Mouse (Mus musculus) CD4-positive, CD25-positive, alpha-beta regulatory T cell, adult 2 months (primary cell): ENCODE measurements at regions not wholly inside any gene's neighbourhood (a gene's known extent, or its start where the extent isn't known, plus 50 kb on each side); places are given as distances from the start of the nearest gene placed in this dataset.

Experiments used
- DNase-seq: peaks from one replicate; pipeline ENCODE4 v3.0.0-alpha.2; 2012; ENCODE audit warnings: low read depth, low spot score

DNA sequence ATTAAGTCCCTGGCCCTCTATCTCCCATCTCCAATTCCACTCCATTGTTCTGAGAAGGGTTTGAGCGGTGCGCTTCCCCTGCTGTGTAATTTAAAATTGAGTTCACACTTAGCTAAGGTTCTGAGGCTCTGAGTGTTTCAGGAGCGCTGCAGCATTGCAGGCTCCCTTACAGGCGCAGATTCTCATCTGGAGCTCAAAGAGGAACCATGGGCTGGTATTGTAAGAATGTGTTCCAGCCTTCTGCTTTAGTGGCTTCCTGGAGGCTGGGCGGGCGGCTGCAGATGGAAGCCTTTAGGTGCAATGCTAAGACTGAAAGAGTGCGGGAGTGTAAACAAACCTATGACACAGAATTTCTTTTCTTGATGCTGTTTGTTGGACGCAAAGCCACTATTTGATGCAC is 177.8 kb downstream of the Insig2 start:
- DNase-seq: no peak

DNA sequence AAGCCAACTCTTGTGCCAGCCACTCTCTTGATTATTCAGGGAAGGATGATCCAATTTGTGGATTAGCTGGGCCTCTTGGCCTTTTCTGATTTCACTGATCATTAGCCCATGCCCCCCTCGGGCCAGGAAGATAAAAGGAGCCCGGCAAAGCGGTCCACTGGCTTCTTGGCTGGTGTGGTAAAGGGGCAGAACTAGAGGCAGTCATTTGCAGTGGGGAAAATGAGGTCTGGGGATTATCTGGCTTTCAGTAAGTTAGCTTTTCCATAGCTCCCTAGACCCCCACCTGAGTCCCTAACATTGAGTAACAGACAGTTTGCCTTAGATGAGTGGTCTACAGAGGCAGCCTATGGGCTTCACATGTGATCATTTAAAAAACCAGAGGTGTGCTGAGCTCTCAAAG is 163.7 kb downstream of the Insig2 start:
- no peak for DNase-seq

DNA sequence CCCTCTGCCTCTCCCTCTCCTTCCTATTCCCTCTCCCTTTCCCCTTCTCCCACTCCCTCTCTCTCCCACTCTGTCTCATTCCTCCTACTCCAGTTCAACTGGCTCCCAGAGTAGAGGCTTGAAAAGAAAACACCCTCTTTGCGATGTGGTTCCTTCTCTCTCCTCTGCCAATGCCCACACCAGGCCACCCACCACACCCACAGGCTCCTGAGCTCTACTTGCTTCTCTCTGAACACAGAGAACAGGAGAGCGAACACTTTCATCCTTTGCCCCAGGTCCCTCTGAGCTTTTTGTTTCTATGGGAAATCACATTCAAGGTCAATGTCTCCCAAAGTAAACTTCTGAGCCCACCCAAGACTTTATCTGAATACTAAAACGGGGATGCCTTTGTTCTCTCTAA is 155.8 kb downstream of the Insig2 start:
- no peak for DNase-seq

DNA sequence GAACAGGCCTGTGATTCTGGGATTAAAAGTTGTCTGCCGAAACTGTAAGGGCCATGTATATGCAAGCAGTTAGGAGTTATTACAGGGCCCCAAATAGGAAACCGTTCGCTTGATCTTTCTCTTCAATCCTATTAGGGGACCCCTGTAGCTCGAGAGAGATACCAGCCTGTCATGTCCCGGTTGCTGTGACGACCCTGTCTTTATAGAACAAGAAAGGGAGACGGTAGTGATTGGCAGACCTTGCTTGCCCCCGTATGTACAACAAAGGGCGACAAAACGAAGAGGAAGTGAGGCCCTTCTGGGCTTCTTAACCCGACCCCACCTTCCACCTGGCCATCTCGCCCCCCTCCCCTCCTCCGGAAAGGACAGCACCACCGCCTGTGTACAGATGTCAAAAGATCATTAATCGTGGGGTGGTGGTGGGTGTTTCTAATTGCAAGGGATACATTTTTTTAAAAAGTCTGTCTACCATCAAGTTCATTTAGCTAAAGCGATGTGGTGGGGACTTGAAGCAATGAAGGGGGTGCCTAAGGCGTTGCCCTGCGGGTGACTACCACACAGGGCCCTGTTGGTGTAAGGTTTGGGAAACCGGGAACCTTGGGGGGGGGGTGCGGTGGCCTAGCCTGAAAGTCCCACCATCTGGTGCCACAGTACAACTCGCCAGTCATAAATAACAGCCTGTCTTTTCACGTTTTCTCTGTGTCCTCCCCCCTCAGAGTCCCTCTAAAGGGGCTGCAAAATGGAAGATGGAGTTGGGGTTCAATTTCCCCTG is 155.1 kb downstream of the Insig2 start:
- DNase-seq: no peak

DNA sequence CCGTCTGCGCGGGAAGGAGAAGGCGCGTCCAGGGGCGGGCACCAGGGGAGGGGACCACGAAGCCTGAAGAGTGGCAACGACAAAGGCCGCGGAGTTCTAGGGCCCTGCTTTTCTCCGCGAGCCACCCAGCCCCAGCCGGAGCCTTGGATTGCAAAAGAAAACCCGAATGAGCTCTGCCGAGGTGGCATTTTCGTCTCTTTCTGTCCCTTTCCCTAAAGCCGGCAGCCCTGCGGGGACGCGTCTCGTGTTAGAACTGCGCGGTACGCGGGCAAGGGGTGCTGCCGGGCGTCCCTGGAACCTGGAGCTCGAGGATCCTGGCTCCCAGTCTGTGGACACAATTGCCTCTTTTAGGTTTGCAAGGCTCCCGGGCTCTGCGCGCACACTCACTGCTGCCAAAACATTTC is 154.5 kb downstream of the Insig2 start:
- no peak for DNase-seq

DNA sequence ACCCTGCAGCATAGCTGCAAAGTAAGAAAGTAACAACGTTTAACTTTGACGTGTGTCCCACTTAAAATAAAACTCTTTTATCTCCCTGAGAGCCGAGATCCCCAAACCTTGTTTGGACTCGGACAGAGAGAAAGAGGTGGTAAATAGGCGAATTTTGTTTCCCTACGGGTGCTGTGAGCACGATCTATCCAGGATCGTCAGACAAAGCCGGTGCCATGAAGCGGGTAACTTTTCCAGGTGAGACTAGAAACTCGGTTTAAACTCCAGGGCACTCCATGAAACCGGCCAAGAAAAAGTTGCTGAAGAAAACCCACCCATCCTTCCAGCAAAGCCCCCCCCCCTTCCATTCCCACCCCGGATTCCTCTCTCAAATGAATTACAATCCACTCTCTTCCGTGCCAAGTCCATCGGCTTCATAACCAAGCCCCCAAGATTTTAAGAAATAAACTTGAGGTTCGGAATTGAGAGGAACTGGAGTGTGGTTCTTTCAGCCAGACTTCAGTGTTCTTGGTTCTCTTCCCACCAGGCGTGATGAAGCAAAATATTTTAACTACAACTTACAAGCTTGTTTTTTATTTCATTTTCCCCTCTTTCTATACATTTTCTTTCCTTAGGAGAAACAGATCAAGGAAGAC is 153.7 kb downstream of the Insig2 start:
- DNase-seq: no peak

DNA sequence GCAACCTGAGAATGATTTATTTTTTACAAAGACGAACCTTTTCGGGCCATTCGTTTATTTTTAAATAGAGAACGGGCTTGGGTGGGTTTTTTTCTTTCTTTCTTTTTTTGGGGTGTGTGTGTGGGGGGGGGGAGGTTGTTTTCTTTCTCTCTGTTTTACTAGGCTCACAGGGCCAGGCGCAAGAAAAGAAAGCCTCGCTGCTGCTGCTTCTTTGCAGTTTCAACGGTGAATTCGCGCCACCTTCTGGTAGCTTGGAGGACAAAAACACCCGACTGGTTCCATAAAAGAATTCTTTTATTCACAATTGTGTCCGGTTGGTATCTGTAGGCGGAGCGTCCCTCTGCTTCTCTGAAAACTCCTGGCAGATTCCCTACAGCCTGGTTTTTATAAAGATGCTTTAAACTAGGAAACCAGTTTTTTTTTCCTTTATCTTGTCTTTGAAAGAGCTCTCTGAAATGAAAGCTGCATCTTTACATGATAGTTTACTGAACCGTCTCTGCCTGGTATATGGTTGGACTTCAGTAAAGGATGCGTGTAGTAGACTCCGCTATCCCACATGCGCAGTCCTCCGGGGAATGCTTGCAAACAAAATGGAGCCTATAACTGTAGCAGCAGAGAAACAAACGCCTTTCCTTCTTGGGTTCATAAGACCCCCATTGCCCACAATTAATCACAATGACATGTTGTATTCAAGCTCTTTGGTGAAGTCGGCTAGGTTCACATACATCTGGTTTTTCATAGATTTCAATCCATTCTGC is 151.9 kb downstream of the Insig2 start:
- peak; percentile 31 for DNase-seq

DNA sequence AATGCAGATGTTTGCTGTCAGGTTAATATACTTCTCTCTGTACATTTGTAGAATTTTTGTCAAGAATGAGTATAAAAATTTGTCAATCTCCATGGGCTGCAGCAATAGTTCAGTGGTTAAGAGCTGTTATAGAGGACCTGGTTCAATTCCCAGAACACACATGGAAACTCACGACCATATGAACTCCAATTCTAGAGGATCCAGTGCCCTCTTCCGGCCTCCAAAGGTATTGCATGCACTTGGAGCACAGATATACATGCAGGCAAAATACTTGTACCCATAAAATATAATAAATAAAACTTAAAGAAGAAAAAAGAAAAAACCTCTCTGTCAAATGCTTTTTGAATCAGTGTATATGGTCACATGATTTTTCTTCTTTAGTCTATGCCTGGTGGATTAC is 143.5 kb downstream of the Insig2 start:
- DNase-seq: no peak

DNA sequence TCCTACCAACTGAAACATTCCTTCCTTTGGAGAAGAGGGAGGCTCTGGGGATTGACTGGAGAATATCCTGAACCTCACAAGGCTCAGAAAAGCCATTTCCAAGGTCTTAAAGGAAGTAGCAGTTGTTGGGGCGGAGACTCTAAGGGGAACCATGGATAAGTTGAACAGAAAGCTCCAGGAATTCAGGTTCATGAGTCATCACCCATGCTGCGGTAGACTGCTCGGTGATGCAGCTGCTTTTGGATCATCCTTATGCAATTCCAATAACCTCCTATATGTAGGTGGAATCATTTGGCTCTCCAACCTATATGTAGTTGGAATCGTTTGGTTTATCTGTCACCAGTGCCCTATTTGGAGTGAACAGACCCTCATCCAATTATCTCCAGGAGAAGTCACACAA is 137.6 kb downstream of the Insig2 start:
- DNase-seq: no peak

DNA sequence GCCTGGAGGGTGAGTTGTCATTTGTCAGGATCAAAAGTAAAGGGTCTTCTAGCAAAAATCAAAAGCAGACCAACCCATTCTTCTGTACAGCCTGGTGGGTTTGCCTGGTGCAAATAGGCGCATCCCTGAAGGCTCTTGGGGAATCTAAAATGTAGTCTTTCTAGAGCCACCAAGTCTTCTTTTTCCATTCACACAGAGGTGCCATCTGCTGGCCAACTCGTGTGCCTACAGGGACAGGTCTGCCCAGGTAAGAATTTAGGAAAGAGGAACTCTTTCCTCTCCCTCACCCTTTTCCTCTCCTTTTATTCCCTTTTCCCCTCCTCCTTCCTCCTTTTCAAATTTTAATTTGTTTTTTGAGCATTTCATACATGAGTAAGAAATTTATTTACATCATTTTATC is 116.5 kb downstream of the Insig2 start:
- DNase-seq: peak; percentile 2

DNA sequence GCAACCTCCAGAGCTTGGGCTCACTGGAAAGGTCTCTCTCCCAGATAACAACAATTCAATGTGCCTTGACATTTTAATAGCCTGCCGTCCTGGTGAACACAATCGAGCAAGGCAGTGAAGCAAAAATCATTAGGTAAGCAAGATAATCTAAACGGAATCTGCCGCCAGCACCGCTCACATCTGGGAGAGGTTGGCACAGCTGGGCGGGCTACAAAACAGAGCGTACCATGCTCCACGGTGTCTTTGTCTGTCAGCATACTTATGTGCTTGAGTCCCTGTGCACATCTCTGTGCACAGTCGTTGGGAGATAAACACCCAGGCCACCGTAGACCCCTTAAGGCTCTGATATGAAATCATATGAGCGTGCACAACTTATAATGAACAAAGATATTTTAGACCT is 108.1 kb downstream of the Insig2 start:
- DNase-seq: no peak

DNA sequence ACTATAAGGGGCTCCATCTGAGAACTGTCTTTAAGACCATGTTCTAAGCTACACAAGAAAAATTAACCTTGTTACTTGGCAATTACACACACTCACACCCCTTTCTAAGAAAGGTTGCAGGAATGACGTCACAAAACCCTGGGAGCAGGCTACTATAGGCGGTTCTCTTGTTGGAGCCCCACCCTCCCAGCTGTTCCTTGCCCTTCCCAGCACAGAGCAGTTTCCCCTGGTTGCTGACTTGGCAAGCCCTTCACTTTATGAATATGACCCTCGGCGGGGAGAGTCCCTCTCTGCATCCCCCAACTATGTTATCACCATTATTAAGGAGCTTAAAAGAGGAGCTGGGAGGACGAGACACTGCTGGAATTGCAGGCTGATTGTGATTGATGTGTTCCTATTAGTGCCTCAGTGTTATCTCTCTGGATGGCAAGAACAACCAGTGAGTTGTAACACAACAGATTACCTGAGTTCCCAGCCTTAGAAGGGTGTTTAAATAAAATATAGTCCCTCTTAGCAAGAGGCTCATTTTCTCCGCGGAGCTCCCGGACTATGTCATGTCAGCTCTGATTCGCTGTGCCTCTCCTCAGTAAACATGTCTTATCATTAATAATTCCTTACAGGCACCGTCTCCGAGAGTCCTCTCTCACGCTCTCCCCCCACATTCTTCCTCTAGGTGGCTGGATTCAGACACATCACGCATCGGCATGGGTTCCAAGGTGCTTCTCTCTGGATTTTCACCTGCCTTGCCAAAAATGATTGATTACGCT is 105.7 kb downstream of the Insig2 start:
- DNase-seq: no peak

DNA sequence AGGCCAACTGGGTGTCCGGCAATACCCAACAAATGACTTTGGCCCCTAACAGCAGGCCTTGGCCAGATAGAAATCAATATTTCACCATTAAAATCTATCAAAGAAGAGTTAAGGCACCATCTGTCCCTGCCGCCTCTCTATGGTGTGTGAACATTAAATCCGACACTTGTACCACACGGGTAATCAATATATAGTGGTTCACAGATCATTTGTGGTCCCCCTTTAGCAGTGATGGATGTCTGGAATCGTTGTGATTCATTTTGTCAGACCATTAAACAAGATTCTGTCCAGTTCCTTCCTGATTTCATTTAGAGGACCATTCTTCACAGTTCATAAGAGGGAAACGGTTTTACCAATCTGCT is 105.2 kb downstream of the Insig2 start:
- no peak for DNase-seq

DNA sequence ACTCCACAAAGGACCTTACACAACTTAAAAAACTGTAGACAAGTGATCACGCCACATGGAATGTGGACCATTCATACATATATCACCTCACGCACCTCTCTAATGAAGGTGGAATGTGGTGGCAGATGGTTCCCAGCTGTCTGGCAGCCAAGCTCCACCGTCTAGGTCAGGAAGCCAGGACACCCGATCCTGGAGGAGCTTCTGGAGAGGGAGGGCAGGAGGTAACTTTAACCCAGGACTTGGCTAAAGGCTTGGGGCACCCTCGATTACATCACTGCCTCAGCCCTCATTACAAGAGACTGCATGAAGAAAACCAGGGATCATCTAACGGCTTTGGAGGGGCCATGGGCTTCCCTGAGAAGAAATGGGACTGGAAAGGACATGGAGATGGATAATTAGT is 88.8 kb downstream of the Insig2 start:
- DNase-seq: no peak

DNA sequence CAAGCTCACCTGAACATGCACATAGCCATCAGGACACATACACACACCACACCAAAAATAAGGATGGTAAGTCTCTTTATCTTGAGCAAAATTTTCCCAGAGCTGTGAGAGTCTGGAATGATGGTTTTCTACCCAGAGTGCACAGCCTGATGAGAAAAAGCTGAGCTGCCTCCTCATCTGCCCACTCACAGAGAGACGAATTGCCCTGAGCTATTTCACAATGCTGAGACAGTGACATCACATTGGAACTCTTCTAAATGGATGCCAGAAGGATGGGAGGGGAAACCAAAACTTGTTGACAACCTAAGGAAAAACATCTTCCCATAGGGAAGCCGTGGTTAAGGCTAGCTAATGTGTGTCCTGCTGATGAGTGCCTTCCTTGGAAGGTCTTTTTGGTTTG is 84.8 kb downstream of the Insig2 start:
- DNase-seq: no peak

DNA sequence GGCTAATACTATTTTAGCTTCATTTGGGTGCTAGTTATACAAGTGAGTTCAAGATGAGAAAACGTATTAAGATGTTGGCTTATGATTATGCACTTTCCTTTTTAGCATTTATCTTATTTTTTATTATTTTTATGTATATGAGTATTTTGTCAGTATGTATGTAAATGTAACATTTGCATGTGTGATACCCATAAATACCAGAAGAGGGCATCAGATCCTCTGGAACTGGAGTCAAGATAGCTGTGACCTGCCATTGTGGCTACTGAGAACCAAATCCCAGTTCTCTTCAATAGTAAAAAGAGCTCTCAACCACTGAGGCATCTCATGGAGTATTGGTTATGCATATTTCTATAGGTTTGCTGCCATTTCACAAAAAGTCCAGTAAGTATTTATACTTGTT is 83.3 kb downstream of the Insig2 start:
- DNase-seq: peak; percentile 34

DNA sequence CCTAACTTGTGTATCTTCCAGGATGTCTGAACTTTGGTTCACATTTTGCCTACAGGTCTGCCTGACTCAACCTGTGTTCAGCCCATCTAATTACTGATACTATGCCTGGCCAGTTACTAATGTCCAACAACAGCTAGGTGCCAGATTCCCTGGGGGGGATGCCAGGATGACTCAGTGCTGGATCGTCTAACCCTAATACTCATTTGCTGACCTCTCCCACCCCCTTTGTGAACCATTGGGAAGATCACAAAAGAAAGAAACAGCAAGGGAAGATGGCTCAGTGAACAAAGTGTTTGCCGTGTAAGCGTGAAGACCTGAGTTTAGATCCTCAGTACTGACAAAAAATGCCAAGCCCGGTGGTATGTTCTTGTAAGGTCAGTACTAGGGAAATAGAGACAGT is 81.7 kb downstream of the Insig2 start:
- DNase-seq: no peak

DNA sequence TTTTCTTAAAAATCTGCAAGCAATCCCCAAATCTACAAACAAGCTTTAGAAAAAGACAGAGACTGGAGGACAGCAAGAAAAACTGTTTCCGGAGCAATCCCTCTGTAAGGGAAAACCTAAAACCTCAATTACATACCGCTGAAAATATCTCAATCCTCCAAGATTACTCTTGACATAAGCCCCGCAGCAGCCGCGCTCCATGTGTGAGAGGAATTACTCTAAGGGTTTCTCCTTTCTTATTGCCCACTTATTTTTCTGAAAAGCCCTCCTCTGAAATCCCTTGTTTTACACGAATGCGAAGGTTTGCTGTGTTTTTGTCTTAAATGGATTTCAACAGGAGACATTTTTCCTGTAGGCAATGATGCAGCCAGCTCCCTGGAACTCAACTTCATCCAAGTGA is 80.3 kb downstream of the Insig2 start:
- DNase-seq: no peak

DNA sequence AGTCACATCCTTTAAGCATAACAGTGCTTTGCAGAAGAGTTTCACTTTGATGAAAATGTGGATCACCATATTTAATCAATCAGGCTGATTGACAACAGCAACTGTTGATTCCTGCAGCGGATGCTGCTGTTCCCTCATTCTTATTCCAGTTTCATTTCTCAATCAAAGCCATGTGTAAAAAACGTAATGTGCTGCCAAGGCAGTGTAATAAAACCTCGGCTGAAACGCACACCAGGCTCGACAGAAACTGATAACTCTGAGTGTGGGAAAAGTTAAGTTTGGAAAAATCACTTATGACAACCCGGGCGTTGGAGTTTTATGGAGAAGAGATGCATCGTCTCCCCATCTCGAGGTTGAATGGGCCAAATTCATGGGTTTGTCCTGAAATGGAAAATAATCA is 78.2 kb downstream of the Insig2 start:
- DNase-seq: no peak
